Mouse (Mus musculus): ENCODE measurements around the gene Galr3.

- TF ChIP-seq POLR2A (IDR thresholded peaks at IDR 0.05; ENCODE audit: control insufficient read depth in 1 of 2, insufficient read depth in 1 of 2, low read depth in 1 of 2, low read length in 2 of 2, poor library complexity in 1 of 2) (no peak), NELFE (IDR thresholded peaks at IDR 0.05; ENCODE audit: low read depth, low read length) (no peak), MAX (IDR thresholded peaks at IDR 0.05; ENCODE audit: low read length) (peak; percentile 16; the same call in 1 of the 2 replicates), POLR2AphosphoS2 (IDR thresholded peaks at IDR 0.05; ENCODE audit: low read length) (no peak), EP300 (IDR thresholded peaks at IDR 0.05; ENCODE audit: low read depth in 1 of 2, low read length in 2 of 2) (no peak), CTCF (IDR thresholded peaks at IDR 0.05 in 2 of 3, conservative IDR thresholded peaks at IDR 0.05 in 1 of 3; ENCODE audit: control insufficient read depth in 1 of 3, insufficient read depth in 1 of 3, low read depth in 2 of 3, low read length in 3 of 3, poor library complexity in 1 of 3, severe bottlenecking in 1 of 3) (no peak), GATA1 (IDR thresholded peaks at IDR 0.05; ENCODE audit: low read depth, low read length) (no peak), USF1 (IDR thresholded peaks at IDR 0.05; ENCODE audit: low read depth, low read length) (no peak), KAT2A (conservative IDR thresholded peaks at IDR 0.05; ENCODE audit: low read depth, low read length) (no peak), JUND (IDR thresholded peaks at IDR 0.05; ENCODE audit: low read depth, low read length) (no peak), USF2 (IDR thresholded peaks at IDR 0.05; ENCODE audit: borderline replicate concordance in 1 of 2, insufficient read depth in 1 of 2, low read depth in 1 of 2, low read length in 2 of 2) (no peak), MAZ (IDR thresholded peaks at IDR 0.05; ENCODE audit: low read depth, low read length) (no peak), MXI1 (IDR thresholded peaks at IDR 0.05; ENCODE audit: low read depth, low read length) (0 out of 2 replicates have a peak, but pooled peaks have one; percentile 4), UBTF (IDR thresholded peaks at IDR 0.05; ENCODE audit: borderline replicate concordance, insufficient read depth, low read depth, low read length) (no peak)
Observed at GRCm38 (mm10) chr15:79028823-79029484, 12.7 kb upstream of the Galr3 start.
